Mouse (Mus musculus) adrenal gland, adult (tissue): ENCODE data around the gene Gm39653.
"Not testable (repeated sequence)": the region's sequence is repeated elsewhere in the genome, so short reads cannot be mapped to it uniquely, and the experiment has no call there.

ENCODE experiments used
- DNase-seq, 2 experiments: peaks; one replicate each; pipeline ENCODE4 v3.0.0; 2022 to 2023; ENCODE audit warnings: low spot score in 1 of 2; ENCODE audit not compliant: inconsistent age in 2 of 2

The Gm39653 gene

GRCm38 (mm10) chr1:63615668-63616067, at the start of gene Gm39653:
Gene Gm39653 (plus strand): TSS chr1:63615968.
- DNase-seq: no peak

GRCm38 (mm10) chr1:63566501-63566900, 49.3 kb upstream of the Gm39653 start:
- no peak for DNase-seq

DNA sequence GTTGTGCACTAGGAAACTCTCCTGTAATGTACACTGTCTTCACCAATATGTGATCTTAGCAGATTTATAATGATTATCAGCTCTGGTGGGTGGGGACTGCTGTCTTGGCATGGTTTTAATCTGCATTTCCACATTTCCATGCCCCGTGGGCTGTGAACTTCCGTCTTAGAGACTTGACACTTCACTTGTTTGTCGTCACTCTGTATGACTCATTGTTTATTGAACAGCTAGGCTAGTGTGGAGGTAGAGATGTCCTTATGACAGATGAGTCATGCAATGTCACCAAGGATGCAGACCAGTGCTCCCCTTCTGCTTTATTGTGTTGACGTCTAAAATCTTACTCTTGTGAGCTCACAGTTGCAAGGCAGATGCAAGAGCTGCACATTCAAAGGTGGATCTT, 48.7 kb upstream of the Gm39653 start:
- peak in 1 of 2 experiments; percentile 62 for DNase-seq

DNA sequence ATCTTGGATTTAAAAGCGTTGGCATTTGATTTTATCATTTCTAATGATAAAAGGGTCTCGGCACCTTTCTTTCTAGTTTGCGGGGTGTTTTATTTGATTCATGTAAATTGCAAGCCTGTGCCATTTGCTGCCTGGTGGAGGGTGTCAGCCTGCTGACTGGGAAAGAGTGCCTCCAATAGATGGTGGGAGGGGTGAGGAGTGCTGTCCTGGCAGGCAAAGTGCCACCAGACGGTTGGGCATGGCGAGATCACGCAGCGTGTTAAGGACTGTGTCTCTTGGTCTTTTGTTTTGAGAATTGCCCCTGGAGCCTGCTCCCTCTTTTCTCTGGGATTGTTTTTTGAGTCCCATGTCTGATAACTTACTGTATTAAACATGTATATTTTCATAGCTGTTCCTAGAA, 43.5 kb upstream of the Gm39653 start:
- DNase-seq: no peak

GRCm38 (mm10) chr1:63573432-63573831, 42.3 kb upstream of the Gm39653 start:
- DNase-seq: peak in 1 of 2 experiments; percentile 28

GRCm38 (mm10) chr1:63573864-63574611, 41.7 kb upstream of the Gm39653 start:
- DNase-seq: no peak

DNA sequence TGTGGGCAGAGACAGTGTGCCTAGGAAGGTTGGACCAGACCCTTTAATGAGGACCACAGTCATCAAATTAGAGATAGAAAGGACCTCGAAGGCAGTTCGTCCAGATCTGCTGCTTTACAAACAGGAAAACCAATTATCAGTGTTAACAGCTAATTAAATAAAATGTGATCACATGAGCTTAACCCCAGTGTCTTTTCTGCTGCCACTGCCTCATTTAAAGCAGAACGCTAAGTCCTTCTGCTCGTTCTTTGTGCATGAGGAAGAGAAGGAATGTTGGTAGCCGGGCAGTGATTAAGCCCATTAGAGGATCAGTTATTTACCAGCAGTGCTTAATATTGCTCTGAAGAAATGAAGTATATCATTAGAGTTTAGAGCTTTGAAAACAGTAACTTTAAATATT, 39.0 kb upstream of the Gm39653 start:
- no peak for DNase-seq

- no peak for DNase-seq
Observed at GRCm38 (mm10) chr1:63579153-63579552, 36.6 kb upstream of the Gm39653 start.

DNA sequence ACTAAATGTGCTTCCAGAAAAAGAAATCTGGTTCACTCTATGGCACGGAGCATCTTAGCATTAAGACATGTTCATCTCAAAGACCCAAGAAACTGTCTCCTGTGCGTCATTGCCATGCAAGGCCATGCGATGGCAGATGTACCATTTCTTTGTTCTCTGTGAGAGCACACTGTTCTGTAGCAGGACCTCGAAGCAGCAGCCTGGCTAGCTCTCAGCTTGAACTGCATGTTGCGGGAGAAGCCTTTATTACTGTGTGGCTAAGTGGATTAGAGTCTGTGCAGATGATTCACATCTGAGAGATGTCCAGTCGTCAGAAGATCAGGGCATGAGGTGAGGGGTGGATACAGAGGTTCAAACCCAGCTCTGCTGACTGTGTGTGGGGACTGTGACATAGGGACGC, 28.9 kb upstream of the Gm39653 start:
- no peak for DNase-seq

DNA sequence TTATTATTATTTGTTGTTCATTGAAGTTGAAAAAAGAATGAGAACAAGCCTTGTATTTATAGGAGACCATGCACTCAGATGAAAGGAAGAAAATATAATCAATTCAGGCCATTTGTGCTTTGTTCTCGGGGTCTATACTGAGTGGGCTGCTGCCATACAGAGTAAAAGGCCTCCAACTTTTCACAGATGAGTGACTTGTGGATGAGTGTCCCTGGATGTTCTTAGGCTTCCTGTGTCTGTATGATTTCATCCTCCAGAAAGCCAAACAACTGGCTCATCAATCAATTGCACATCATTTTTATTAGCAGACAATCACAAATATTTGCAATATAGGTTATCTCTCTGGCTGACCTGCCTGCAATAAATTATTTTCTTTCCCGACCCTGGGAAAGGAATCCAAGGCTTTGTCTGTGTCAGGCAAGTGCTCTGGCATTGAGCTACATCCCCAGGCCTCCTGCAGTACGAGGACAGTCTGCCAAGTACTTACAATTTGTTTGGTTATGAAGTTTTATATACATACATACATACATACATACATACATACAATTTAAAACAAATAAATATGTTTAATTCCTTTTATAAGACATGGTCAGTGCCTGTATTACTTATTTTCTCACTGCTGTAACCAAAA, 11.8 kb upstream of the Gm39653 start:
- DNase-seq: peak in 1 of 2 experiments; percentile 74

- no peak for DNase-seq
Observed at GRCm38 (mm10) chr1:63609613-63610012, 6.2 kb upstream of the Gm39653 start.

- peak; percentile 27 to 85 for DNase-seq
Observed at GRCm38 (mm10) chr1:63614594-63614993, 1.2 kb upstream of the Gm39653 start.

GRCm38 (mm10) chr1:63628211-63628610, 12.4 kb downstream of the Gm39653 start:
- DNase-seq: no peak

GRCm38 (mm10) chr1:63630390-63630789, 14.6 kb downstream of the Gm39653 start:
- not testable (repeated sequence) for DNase-seq

- no peak for DNase-seq
Observed at GRCm38 (mm10) chr1:63639921-63640320, 24.2 kb downstream of the Gm39653 start.

- peak; percentile 17 to 74 for DNase-seq
Observed at GRCm38 (mm10) chr1:63658016-63658415, 42.2 kb downstream of the Gm39653 start.

DNA sequence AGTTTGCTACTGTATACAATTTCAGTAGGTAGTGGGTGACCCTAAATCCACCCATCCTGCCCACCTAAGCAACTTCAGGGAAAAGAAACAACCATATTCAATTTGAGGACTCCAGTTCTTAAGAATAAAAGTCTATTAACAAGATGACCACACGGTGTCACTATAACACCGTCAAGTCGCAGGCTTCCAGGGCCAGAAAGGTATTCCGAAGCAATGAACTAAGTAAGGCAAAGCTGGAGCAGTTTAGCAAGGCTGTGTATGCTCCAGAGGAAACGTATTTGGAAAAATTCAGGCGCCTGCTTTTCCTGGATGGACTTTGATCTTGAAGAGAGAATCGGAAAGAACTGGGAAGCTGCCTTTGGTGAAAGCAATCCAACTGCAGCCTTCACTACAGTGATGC, 43.8 kb downstream of the Gm39653 start:
- DNase-seq: peak; percentile 15 to 73

DNA sequence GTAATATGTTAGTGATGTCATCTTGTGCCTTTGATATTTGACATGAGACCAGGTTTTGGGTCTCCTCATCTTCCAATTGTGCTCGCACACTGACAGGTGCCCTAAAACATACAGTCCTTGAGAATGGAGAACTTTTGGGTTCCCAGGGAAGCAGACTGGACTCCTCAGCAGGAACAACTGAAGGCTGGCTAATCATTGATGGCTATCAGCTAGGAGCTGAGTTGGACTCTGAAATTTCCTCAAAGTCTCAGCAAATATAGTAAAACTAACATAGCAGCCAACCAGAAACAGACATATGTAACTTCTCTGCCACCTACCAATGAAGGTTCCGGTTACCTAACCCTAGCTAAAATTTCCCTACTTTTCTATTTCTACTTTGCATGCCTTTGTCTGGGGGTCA, 50.3 kb downstream of the Gm39653 start:
- no peak for DNase-seq

- no peak for DNase-seq
Observed at GRCm38 (mm10) chr1:63667201-63667948, 51.6 kb downstream of the Gm39653 start.

GRCm38 (mm10) chr1:63667949-63668851, 52.4 kb downstream of the Gm39653 start:
- peak in 1 of 2 experiments; percentile 31 for DNase-seq

- DNase-seq: peak in 1 of 2 experiments; percentile 66
Observed at GRCm38 (mm10) chr1:63668852-63669160, 53.0 kb downstream of the Gm39653 start.
